Mouse (Mus musculus) hindbrain, embryonic 11.5 days (tissue): ENCODE measurements around the gene Gm6096. TPM values are rescaled to one million over a fixed set of nuclear protein-coding genes. Genes with fewer than 3 reads are reported as not detected.

Experiments used
- ATAC-seq: fragments of 200-750 bp; cut with Nextera tagmentation; 2 replicates; pipeline ENCODE4 v1.8.0; 2017; ENCODE audit warnings: mild to moderate bottlenecking, moderate TSS enrichment, moderate library complexity; ENCODE audit not compliant: low FRiP score
- DNase-seq: peaks from one replicate; pipeline ENCODE4 v3.0.0-alpha.2; 2015; ENCODE audit warnings: low spot score
- H3K27ac ChIP-seq: fragments of 300-500 bp; sonication (generic); 2 replicates; pipeline ENCODE4 v1.5.1; 2014; ENCODE audit warnings: mild to moderate bottlenecking, low read depth, low read length
- H3K27me3 ChIP-seq: fragments of 300-500 bp; sonication (generic); 2 replicates; pipeline ENCODE4 v1.6.1; 2014; ENCODE audit warnings: mild to moderate bottlenecking, low read length, moderate library complexity, mixed read lengths; ENCODE audit not compliant: control insufficient read depth, insufficient read depth
- H3K36me3 ChIP-seq: fragments of 300-500 bp; sonication (generic); 2 replicates; pipeline ENCODE4 v1.6.1; 2014; ENCODE audit warnings: mild to moderate bottlenecking, low read length, moderate library complexity, mixed read lengths; ENCODE audit not compliant: control insufficient read depth, insufficient read depth
- H3K4me1 ChIP-seq: fragments of 300-500 bp; sonication (generic); replicated peaks from 2 replicates; pipeline ENCODE4 v1.6.1; 2014; ENCODE audit warnings: low read length, mixed read lengths; ENCODE audit not compliant: control insufficient read depth, insufficient read depth
- H3K4me2 ChIP-seq: fragments of 300-500 bp; sonication (generic); replicated peaks from 2 replicates; pipeline ENCODE4 v1.6.1; 2014; ENCODE audit warnings: mild to moderate bottlenecking, low read depth, low read length
- H3K4me3 ChIP-seq: fragments of 300-500 bp; sonication (generic); 2 replicates; pipeline ENCODE4 v1.5.1; 2014; ENCODE audit warnings: low read depth, low read length
- H3K9ac ChIP-seq: fragments of 300-500 bp; sonication (generic); 2 replicates; pipeline ENCODE4 v1.6.1; 2014; ENCODE audit warnings: low read depth, low read length
- H3K9me3 ChIP-seq: fragments of 300-500 bp; sonication (generic); 2 replicates; pipeline ENCODE4 v1.6.1; 2016; ENCODE audit warnings: low read length; ENCODE audit not compliant: control insufficient read depth
- WGBS: fragments of 180-500 bp; shearing (Covaris S2); extraction: QIAGEN DNeasy Blood & Tissue Kit; methylation state at CpG from one replicate; pipeline ENCODE4 v1.1.7; 2014; 5-methylcytosine and 5-hydroxymethylcytosine counted together
- polyA plus RNA-seq: library from polyadenylated mRNA; unstranded; fragments of >200 nt; fragmentation: Nextera tagmentation; extraction: Ambion mirVana; gene quantifications from 2 replicates; pipeline ENCODE4 v1.2.1, GENCODE M21; 2014

Gene Gm6096
- polyA plus RNA-seq, 1 experiment from 2014 or later, result 1.1 TPM

DNA sequence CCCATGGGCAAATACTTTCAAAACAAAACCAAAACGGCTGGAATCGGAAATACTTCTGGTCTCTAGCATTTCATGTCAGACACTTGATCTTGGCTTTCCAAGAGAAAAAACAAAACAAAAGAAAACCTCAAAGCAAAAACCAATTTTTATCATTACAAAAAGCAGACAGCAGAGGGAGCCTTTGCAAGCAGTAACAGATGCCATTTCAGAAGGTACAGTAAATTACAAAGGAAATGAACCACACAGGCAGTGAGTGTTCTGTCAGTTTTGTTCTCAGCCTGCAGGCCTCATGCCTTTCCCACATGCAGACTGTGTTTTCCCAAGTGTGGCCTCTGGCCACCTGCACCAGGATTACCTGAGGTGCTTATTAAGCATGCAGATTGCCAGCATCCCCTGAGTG, 1.2 kb downstream of the Gm6096 start:
- ATAC-seq, result no peak
- Histone ChIP-seq H3K27me3 (no peaks in the 10 kb centered on the region), H3K4me1 (no peaks in the 10 kb centered on the region), H3K9ac (no peak overlapping the region), H3K27ac (no peak overlapping the region), H3K36me3 (peaks cover 2% of the 10 kb centered on the region; the same call in 1 of the 2 replicates), H3K9me3 (no peaks in the 10 kb centered on the region), H3K4me3 (no peak overlapping the region), H3K4me2 (no peak overlapping the region)
- peak; percentile 40 for DNase-seq
- WGBS, result 83% methylated on average over 2 of the region's 2 CpGs

DNA sequence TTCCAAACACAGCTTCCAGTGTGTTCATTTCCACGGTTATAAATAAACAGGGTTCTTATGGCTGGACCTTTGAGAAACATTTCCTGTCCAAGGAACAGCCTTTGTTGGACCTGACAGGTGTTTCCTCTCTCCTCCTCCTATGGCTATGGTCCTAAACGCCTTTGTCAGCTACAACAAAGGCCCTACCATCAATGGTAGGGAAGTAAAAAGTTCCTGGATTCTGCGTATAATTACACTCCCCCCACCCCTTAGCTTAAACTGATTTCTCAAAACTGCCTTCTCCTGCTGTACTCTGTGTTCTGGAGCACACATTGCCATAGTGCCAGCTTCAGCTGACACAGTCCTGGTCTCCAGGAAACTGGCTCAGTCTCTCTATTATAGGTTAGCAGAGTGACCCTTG, 4.3 kb downstream of the Gm6096 start:
- Histone ChIP-seq H3K27me3 (no peaks in the 10 kb centered on the region), H3K9me3 (no peaks in the 10 kb centered on the region), H3K4me3 (no peak overlapping the region), H3K36me3 (peaks cover 5% of the 10 kb centered on the region), H3K9ac (no peak overlapping the region), H3K4me2 (no peak overlapping the region), H3K27ac (no peak overlapping the region), H3K4me1 (no peaks in the 10 kb centered on the region)
- ATAC-seq, result no peak
- WGBS, result 79% methylated on average over 3 of the region's 3 CpGs
- no peak for DNase-seq

DNA sequence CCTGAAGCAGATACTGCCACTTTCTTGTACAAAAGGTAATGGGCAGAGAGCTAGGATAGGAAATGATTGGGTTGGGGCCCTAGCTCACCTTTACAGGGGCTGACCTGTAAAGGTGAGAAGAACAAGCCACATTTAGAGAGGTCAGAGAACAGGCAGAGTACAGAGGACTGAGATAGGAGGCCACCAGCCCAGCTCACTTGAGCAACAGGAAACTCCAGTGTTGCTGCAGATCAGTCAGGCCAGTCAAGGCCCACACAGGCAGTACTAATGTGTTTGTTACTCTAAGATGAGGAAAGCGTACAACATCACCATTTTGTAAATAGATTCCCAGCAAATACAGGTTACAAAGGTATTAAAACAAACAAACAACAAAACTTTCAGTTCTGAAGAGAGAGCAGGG, 5.1 kb downstream of the Gm6096 start:
- Histone ChIP-seq H3K4me3 (no peak overlapping the region), H3K4me1 (no peaks in the 10 kb centered on the region), H3K36me3 (peaks cover 5% of the 10 kb centered on the region), H3K27ac (no peak overlapping the region), H3K27me3 (no peaks in the 10 kb centered on the region), H3K9me3 (no peaks in the 10 kb centered on the region), H3K4me2 (no peak overlapping the region), H3K9ac (no peak overlapping the region)
- 100% methylated on average over 1 of the region's 1 CpGs for WGBS
- DNase-seq, result no peak
- ATAC-seq, result no peak

DNA sequence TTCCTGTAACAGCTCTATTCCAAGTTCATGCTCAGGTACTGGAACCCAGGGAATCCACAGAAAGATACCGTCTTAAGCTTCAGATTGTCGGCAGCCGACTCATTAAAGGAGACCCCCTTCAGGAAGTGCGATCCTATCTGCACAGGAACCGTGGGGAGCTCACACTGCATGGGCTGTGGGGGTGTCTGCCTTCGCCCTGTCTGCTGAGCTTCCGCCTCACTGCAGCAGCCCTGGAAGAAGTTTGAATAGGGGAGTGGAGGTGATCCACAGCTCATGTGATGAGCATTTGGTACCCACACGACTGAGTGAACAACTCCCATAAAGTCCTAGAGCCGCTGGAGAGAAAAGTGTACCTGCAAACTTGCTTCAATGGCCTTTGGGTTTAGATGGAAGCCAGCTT, 6.4 kb downstream of the Gm6096 start:
- no peak overlapping the region for H3K27ac ChIP-seq
- H3K4me3 ChIP-seq, result no peak overlapping the region
- H3K36me3 ChIP-seq, result peaks cover 5% of the 10 kb centered on the region
- H3K4me1 ChIP-seq, result no peaks in the 10 kb centered on the region
- no peaks in the 10 kb centered on the region for H3K9me3 ChIP-seq
- WGBS, result 82% methylated on average over 9 of the region's 9 CpGs
- H3K27me3 ChIP-seq, result no peaks in the 10 kb centered on the region
- no peak for DNase-seq
- H3K9ac ChIP-seq, result no peak overlapping the region
- H3K4me2 ChIP-seq, result no peak overlapping the region
- no peak for ATAC-seq

DNA sequence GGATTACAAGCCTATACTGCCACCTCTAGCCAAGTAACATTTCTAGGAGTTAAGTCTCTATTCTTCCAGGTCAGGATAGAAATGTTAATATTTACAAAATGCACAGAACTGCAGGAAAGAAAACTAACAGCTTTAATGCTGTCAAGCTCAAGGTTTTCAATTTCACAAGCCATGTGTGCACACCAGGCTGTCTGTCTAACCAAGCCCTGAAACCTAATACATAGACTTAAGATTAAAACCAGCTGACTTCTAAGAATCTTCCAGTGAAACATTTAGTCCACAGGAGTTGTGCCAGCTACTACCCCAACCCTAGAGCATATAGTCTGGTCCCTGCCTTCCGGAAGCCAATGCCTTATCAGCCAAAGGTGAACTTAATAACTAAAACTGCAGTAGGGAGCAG, 7.6 kb downstream of the Gm6096 start:
- ATAC-seq (no peak), DNase-seq (no peak)
- no peaks in the 10 kb centered on the region for H3K9me3 ChIP-seq
- H3K9ac ChIP-seq, result no peak overlapping the region
- H3K27ac ChIP-seq, result no peak overlapping the region
- H3K36me3 ChIP-seq, result peaks cover 5% of the 10 kb centered on the region
- WGBS, result 80% methylated on average over 1 of the region's 1 CpGs
- no peaks in the 10 kb centered on the region for H3K27me3 ChIP-seq
- no peak overlapping the region for H3K4me2 ChIP-seq
- H3K4me3 ChIP-seq, result no peak overlapping the region
- H3K4me1 ChIP-seq, result no peaks in the 10 kb centered on the region

DNA sequence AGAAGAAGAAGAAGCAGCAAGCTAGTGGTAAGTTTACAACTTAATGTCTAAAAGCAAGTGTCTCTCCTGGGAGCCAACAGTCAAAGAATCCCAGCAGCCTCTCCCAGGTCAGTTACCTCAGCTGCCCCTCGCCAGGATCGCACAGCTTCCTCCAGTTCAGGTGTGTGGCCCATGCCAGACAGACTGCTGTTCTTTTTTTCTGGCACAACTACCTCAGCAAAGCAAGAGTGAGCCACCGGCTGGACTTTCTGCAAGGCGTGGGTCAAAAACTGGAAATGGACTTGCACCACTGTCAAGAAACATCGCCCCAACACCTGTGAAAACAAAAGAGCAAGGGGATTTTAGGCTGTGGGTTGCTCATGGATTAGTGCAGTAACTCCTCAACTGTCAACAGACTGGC, 12.6 kb downstream of the Gm6096 start:
- H3K36me3 ChIP-seq, result no peaks in the 10 kb centered on the region
- ATAC-seq (no peak), DNase-seq (no peak)
- no peak overlapping the region for H3K9ac ChIP-seq
- 91% methylated on average over 5 of the region's 5 CpGs for WGBS
- no peak overlapping the region for H3K4me3 ChIP-seq
- H3K27ac ChIP-seq, result no peak overlapping the region
- no peaks in the 10 kb centered on the region for H3K27me3 ChIP-seq
- no peaks in the 10 kb centered on the region for H3K4me1 ChIP-seq
- no peaks in the 10 kb centered on the region for H3K9me3 ChIP-seq
- no peak overlapping the region for H3K4me2 ChIP-seq

DNA sequence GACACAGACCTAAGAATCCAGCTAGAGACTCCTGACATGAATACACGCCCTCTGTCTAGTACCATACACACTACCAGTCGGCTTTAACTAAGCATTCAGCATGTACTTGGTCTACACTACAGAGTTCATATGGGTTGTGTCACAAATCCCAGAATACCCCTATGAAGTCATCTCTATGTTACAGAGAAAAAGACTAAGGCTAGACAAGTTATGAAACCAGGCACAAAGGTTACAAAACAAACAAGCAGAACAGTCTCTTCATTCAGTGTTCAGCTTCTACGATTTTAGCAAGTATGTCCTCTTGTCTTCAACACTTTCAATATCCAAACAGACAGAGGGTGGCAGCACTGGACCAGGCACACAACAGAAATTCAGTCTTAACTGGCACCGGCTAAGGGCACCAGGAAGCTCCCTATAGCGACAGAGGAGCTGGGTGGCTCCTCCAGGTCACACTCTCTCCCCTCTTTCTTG, 15.1 kb downstream of the Gm6096 start:
- H3K9ac ChIP-seq, result no peak overlapping the region
- 73% methylated on average over 5 of the region's 5 CpGs for WGBS
- H3K4me1 ChIP-seq, result no peaks in the 10 kb centered on the region
- no peaks in the 10 kb centered on the region for H3K36me3 ChIP-seq
- peak; percentile 21 for DNase-seq
- no peak overlapping the region for H3K4me3 ChIP-seq
- H3K4me2 ChIP-seq, result no peak overlapping the region
- H3K9me3 ChIP-seq, result no peaks in the 10 kb centered on the region
- H3K27ac ChIP-seq, result no peak overlapping the region
- ATAC-seq, result no peak
- no peaks in the 10 kb centered on the region for H3K27me3 ChIP-seq

DNA sequence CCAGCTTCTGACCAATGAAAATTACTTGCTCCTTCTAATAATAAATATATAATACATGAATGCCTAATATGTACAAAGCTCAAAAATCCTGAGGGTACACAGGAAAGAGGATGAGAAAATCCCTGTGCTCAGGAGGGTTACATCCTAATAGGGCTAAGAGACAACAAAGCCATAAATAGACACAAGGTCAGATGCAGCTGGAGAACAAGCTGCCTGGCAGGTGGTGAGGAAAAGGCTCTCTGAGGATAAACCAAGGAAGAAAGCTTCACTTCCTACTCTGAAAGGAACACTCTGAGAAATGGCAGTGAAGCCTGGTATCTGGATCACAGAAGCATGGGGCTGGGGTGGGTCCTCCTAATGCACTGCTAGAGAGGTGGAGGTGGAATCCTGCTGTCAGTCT, 15.6 kb downstream of the Gm6096 start:
- ATAC-seq, result no peak
- Histone ChIP-seq H3K4me1 (no peaks in the 10 kb centered on the region), H3K9ac (no peak overlapping the region), H3K4me3 (no peak overlapping the region), H3K27me3 (no peaks in the 10 kb centered on the region), H3K36me3 (no peaks in the 10 kb centered on the region), H3K27ac (no peak overlapping the region), H3K4me2 (no peak overlapping the region), H3K9me3 (no peaks in the 10 kb centered on the region)
- DNase-seq, result no peak

DNA sequence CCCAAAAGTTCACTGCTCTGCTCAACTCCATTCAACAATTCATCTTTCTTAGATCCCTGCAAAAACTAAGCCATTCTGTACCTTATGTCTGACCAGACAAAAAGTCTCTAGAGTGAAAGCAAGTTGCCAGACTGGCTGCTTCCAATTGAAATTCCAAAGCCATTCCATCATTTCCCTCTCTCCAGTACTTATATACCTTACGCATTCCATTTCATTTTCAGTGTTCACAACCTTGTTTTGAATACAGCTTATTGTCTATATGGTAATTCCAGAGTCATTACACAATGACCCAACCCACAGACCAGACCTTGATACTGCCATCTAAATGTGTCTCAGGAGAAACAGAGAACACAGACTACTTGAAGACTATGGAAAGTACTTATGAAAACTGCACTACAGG, 17.6 kb downstream of the Gm6096 start:
- WGBS, result 71% methylated on average over 1 of the region's 1 CpGs
- Histone ChIP-seq H3K9ac (no peak overlapping the region), H3K4me1 (no peaks in the 10 kb centered on the region), H3K4me2 (no peak overlapping the region), H3K36me3 (no peaks in the 10 kb centered on the region), H3K27ac (no peak overlapping the region), H3K9me3 (no peaks in the 10 kb centered on the region), H3K4me3 (no peak overlapping the region), H3K27me3 (no peaks in the 10 kb centered on the region)
- DNase-seq (no peak), ATAC-seq (no peak)
